Mouse (Mus musculus) limb, embryonic 12.5 days (tissue): ENCODE data around the gene Upf2. TPM values are rescaled to one million over a fixed set of nuclear protein-coding genes. Genes with fewer than 3 reads are reported as not detected.

Experiments used
- ATAC-seq: fragments of 200-750 bp; cut with Nextera tagmentation; 2 replicates; pipeline ENCODE4 v1.8.0; 2017; ENCODE audit warnings: low read depth, moderate TSS enrichment; ENCODE audit not compliant: insufficient number of reproducible peaks, insufficient read depth, low FRiP score, low TSS enrichment
- H3K27ac ChIP-seq: fragments of 300-500 bp; sonication (generic); 2 replicates; pipeline ENCODE4 v1.5.1; 2016; ENCODE audit warnings: mild to moderate bottlenecking, moderate library complexity
- H3K27me3 ChIP-seq: fragments of 300-500 bp; sonication (generic); 2 replicates; pipeline ENCODE4 v1.6.1; 2016; ENCODE audit warnings: mild to moderate bottlenecking, moderate library complexity
- H3K36me3 ChIP-seq: fragments of 300-500 bp; sonication (generic); 2 replicates; pipeline ENCODE4 v1.6.1; 2016; ENCODE audit warnings: mild to moderate bottlenecking, moderate library complexity
- H3K4me1 ChIP-seq: fragments of 300-500 bp; sonication (generic); replicated peaks from 2 replicates; pipeline ENCODE4 v1.6.1; 2016
- H3K4me2 ChIP-seq: fragments of 300-500 bp; sonication (generic); 2 replicates; pipeline ENCODE4 v1.6.1; 2016; ENCODE audit warnings: mild to moderate bottlenecking, moderate library complexity
- H3K4me3 ChIP-seq: fragments of 300-500 bp; sonication (generic); replicated peaks from 2 replicates; pipeline ENCODE4 v1.5.1; 2016; ENCODE audit warnings: mild to moderate bottlenecking
- H3K9ac ChIP-seq: fragments of 300-500 bp; sonication (generic); replicated peaks from 2 replicates; pipeline ENCODE4 v1.6.1; 2016; ENCODE audit warnings: mild to moderate bottlenecking, moderate library complexity
- H3K9me3 ChIP-seq: fragments of 300-500 bp; sonication (generic); 2 replicates; pipeline ENCODE4 v1.6.1; 2016; ENCODE audit warnings: mild to moderate bottlenecking, moderate library complexity
- WGBS: fragments of 180-500 bp; shearing (Covaris S2); methylation state at CpG from one replicate; pipeline ENCODE4 v1.1.7; 2016; 5-methylcytosine and 5-hydroxymethylcytosine counted together
- polyA plus RNA-seq: library from polyadenylated mRNA; unstranded; fragments of >200 nt; fragmentation: Nextera tagmentation; extraction: Ambion mirVana; gene quantifications from 2 replicates; pipeline ENCODE4 v1.2.1, GENCODE M21; 2016

Upf2 gene
- polyA plus RNA-seq, 1 experiment from 2014 or later: 14.5 TPM

GRCm38 (mm10) chr2:6020570-6020969, 69.3 kb downstream of the Upf2 start:
- ATAC-seq: no peak
- H3K9ac ChIP-seq: no peak overlapping the region
- H3K36me3 ChIP-seq: peaks cover 66% of the 10 kb centered on the region
- no peaks in the 10 kb centered on the region for H3K4me1 ChIP-seq
- no peak overlapping the region for H3K4me3 ChIP-seq
- no peaks in the 10 kb centered on the region for H3K27me3 ChIP-seq
- no peak overlapping the region for H3K27ac ChIP-seq
- no peaks in the 10 kb centered on the region for H3K9me3 ChIP-seq
- no peak overlapping the region for H3K4me2 ChIP-seq

GRCm38 (mm10) chr2:6042644-6043043, 91.4 kb downstream of the Upf2 start:
- H3K27me3 ChIP-seq: no peaks in the 10 kb centered on the region
- peaks cover 48% of the 10 kb centered on the region for H3K36me3 ChIP-seq
- no peak for ATAC-seq
- H3K9me3 ChIP-seq: no peaks in the 10 kb centered on the region
- no peak overlapping the region for H3K4me2 ChIP-seq
- no peak overlapping the region for H3K27ac ChIP-seq
- no peak overlapping the region for H3K4me3 ChIP-seq
- WGBS: 96% methylated on average over 1 of the region's 1 CpGs
- H3K9ac ChIP-seq: no peak overlapping the region
- H3K4me1 ChIP-seq: no peaks in the 10 kb centered on the region

DNA sequence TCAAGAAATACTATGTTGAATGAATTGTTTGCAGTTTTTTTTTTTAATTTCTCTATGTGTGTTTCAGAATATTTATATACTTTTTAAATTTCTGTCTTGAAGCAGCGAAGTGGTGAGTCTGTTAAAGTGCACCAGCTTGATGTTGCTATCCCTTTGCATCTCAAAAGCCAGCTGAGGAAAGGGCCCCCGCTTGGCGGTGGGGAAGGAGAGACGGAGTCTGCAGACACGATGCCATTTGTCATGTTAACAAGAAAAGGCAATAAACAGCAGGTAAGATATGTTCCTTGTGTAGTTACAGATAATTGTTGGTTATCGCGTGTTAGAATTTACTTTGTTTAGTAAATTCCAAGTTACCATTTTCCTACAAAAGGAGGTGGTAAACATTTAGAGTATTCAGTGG, 95.5 kb downstream of the Upf2 start:
- Histone ChIP-seq H3K4me1 (no peaks in the 10 kb centered on the region), H3K9ac (no peak overlapping the region), H3K4me3 (no peak overlapping the region), H3K27ac (no peak overlapping the region), H3K27me3 (no peaks in the 10 kb centered on the region), H3K4me2 (no peak overlapping the region), H3K9me3 (no peaks in the 10 kb centered on the region), H3K36me3 (peaks cover 72% of the 10 kb centered on the region)
- no peak for ATAC-seq
- 72% methylated on average over 7 of the region's 7 CpGs for WGBS

- no peaks in the 10 kb centered on the region for H3K4me1 ChIP-seq
- H3K4me3 ChIP-seq: no peak overlapping the region
- H3K4me2 ChIP-seq: no peak overlapping the region
- peaks cover 70% of the 10 kb centered on the region for H3K36me3 ChIP-seq
- no peaks in the 10 kb centered on the region for H3K27me3 ChIP-seq
- H3K9ac ChIP-seq: no peak overlapping the region
- no peaks in the 10 kb centered on the region for H3K9me3 ChIP-seq
- no peak overlapping the region for H3K27ac ChIP-seq
- no peak for ATAC-seq
- WGBS: 87% methylated on average over 4 of the region's 4 CpGs
Observed at GRCm38 (mm10) chr2:6048570-6048969, 97.3 kb downstream of the Upf2 start.

GRCm38 (mm10) chr2:6049018-6049417, 97.7 kb downstream of the Upf2 start:
- Histone ChIP-seq H3K9ac (no peak overlapping the region), H3K4me3 (no peak overlapping the region), H3K4me2 (no peak overlapping the region), H3K4me1 (no peaks in the 10 kb centered on the region), H3K9me3 (no peaks in the 10 kb centered on the region), H3K27me3 (no peaks in the 10 kb centered on the region), H3K36me3 (peaks cover 69% of the 10 kb centered on the region), H3K27ac (no peak overlapping the region)
- no peak for ATAC-seq
- 90% methylated on average over 3 of the region's 3 CpGs for WGBS

GRCm38 (mm10) chr2:6055466-6055865, 104.2 kb downstream of the Upf2 start:
- no peaks in the 10 kb centered on the region for H3K4me1 ChIP-seq
- no peak overlapping the region for H3K4me2 ChIP-seq
- peaks cover 62% of the 10 kb centered on the region for H3K36me3 ChIP-seq
- no peaks in the 10 kb centered on the region for H3K27me3 ChIP-seq
- H3K27ac ChIP-seq: no peak overlapping the region
- no peak for ATAC-seq
- no peak overlapping the region for H3K9ac ChIP-seq
- WGBS: 97% methylated on average over 11 of the region's 11 CpGs
- H3K4me3 ChIP-seq: no peak overlapping the region
- H3K9me3 ChIP-seq: no peaks in the 10 kb centered on the region

DNA sequence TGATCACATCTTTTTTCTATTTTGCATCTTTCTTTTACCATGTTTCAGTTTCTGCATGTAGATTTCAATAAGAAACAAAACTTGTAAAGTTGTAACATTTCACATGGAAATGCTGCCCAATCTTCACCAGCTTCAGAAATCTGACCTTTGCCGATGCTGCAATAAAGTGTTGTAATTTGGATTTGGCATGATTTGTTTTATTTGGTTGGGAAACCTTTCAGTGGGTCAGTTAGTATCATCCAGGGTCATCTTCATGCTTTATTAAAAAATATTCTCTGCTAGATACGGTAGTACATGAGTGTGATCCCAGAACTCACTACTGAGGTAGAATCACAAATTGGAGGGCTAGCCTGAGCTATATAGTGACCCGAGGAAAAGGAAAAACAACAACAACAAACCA, 105.2 kb downstream of the Upf2 start:
- Histone ChIP-seq H3K36me3 (peaks cover 52% of the 10 kb centered on the region), H3K27ac (no peak overlapping the region), H3K27me3 (no peaks in the 10 kb centered on the region), H3K9me3 (no peaks in the 10 kb centered on the region), H3K4me1 (no peaks in the 10 kb centered on the region), H3K4me2 (no peak overlapping the region), H3K4me3 (no peak overlapping the region), H3K9ac (no peak overlapping the region)
- ATAC-seq: no peak
- 94% methylated on average over 3 of the region's 3 CpGs for WGBS

GRCm38 (mm10) chr2:6059291-6059690, 108.0 kb downstream of the Upf2 start:
- no peak overlapping the region for H3K4me3 ChIP-seq
- 76% methylated on average over 2 of the region's 2 CpGs for WGBS
- H3K4me2 ChIP-seq: no peak overlapping the region
- H3K36me3 ChIP-seq: peaks cover 31% of the 10 kb centered on the region
- no peak overlapping the region for H3K27ac ChIP-seq
- no peak overlapping the region for H3K9ac ChIP-seq
- H3K4me1 ChIP-seq: no peaks in the 10 kb centered on the region
- no peak for ATAC-seq
- no peaks in the 10 kb centered on the region for H3K27me3 ChIP-seq
- no peaks in the 10 kb centered on the region for H3K9me3 ChIP-seq

DNA sequence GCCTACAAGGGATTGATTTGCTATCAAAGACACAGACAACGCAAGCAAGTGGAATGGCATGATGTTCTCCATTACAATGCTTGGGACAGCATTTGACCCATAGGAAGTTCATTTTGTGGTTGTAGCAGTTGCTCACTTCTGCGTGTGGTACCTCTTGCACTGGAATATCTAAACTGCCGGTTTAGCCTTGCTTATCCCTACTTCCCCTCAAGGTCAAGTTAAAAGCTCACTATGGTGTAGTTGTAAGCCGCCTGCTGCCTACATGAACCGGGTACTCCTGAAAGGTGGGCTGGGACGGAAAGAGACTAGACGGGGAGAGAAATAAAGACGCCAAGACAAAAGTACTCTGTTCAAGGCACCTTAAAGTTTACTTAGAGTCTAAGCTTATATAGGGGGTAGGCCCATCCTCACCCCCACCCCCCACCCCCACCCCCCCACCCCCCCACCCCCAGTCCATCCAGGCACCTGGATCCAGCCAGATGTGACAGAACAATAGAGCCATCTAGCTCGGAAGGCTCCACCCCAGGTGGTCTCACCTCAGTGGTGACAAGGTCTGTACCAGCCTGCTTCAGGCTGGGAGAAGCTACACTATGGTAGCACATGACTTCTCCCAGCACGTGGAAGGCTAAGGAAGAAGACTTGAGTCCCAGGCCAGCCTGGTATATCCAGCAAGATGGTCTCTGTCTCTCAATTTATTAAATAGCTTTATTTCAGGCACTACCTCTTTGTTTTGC, 109.0 kb downstream of the Upf2 start:
- no peak overlapping the region for H3K9ac ChIP-seq
- no peak overlapping the region for H3K4me3 ChIP-seq
- H3K4me1 ChIP-seq: no peaks in the 10 kb centered on the region
- peaks cover 23% of the 10 kb centered on the region for H3K36me3 ChIP-seq
- H3K27ac ChIP-seq: no peak overlapping the region
- no peak for ATAC-seq
- WGBS: 79% methylated on average over 10 of the region's 10 CpGs
- no peak overlapping the region for H3K4me2 ChIP-seq
- H3K9me3 ChIP-seq: no peaks in the 10 kb centered on the region
- no peaks in the 10 kb centered on the region for H3K27me3 ChIP-seq

- 92% methylated on average over 6 of the region's 6 CpGs for WGBS
- H3K4me3 ChIP-seq: no peak overlapping the region
- no peak overlapping the region for H3K9ac ChIP-seq
- H3K36me3 ChIP-seq: no peaks in the 10 kb centered on the region
- H3K27ac ChIP-seq: no peak overlapping the region
- no peaks in the 10 kb centered on the region for H3K27me3 ChIP-seq
- no peaks in the 10 kb centered on the region for H3K4me1 ChIP-seq
- H3K9me3 ChIP-seq: no peaks in the 10 kb centered on the region
- ATAC-seq: no peak
- H3K4me2 ChIP-seq: no peak overlapping the region
Observed at GRCm38 (mm10) chr2:6067341-6067740, 116.1 kb downstream of the Upf2 start.

DNA sequence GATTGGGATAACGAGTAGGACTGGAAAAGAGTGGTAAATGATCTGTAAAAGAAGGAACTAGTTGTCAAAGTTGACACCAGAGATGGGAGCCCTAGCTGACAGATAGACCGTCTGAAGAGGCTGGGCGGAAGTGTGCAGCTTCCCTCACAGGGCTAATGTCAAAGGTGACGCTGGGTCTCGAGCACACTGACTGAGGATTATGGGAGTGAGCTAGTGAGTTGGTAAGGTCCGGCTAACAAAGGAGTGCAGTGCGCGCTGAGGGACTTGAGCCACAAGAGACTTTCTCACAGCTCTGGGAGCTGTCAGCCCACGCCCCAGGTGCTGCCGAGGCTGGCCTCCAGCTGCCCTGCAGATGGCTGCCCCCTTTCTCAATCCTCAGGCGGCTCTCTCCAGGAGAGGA, 119.7 kb downstream of the Upf2 start:
- no peaks in the 10 kb centered on the region for H3K27me3 ChIP-seq
- no peak for ATAC-seq
- no peak overlapping the region for H3K4me2 ChIP-seq
- no peak overlapping the region for H3K27ac ChIP-seq
- peaks cover 16% of the 10 kb centered on the region for H3K4me1 ChIP-seq
- H3K36me3 ChIP-seq: no peaks in the 10 kb centered on the region
- H3K9me3 ChIP-seq: no peaks in the 10 kb centered on the region
- no peak overlapping the region for H3K9ac ChIP-seq
- WGBS: 41% methylated on average over 11 of the region's 11 CpGs
- H3K4me3 ChIP-seq: no peak overlapping the region
